Mouse (Mus musculus) C2C12 (cell line): Measurements from ENCODE around the gene Ramp1.

ENCODE experiments used
- CEBPB ChIP-seq: IDR thresholded peaks from one replicate; pipeline ENCODE4 v1.6.1; 2011; ENCODE audit warnings: low read depth, mild to moderate bottlenecking, control low read depth, moderate library complexity
- CTCF ChIP-seq: IDR thresholded peaks from one replicate; pipeline ENCODE4 v1.5.1; 2011; ENCODE audit not compliant: control insufficient read depth, insufficient read depth, insufficient read length
- FOSL1 ChIP-seq: IDR thresholded peaks from one replicate; pipeline ENCODE4 v1.8.0; 2011; ENCODE audit warnings: mild to moderate bottlenecking, low read length; ENCODE audit not compliant: poor library complexity, insufficient read depth, severe bottlenecking
- MAX ChIP-seq: IDR thresholded peaks from one replicate; pipeline ENCODE4 v1.6.1; 2011; ENCODE audit warnings: mild to moderate bottlenecking, control low read depth
- MYOG ChIP-seq: IDR thresholded peaks from one replicate; pipeline ENCODE4 v1.6.1; 2011; ENCODE audit not compliant: control insufficient read depth, insufficient read length; ENCODE audit errors: extremely low read depth

GRCm38 (mm10) chr1:91179533-91180173 is at the start of gene Ramp1:
- TF ChIP-seq CTCF (no peak), MAX (no peak), CEBPB (no peak), MYOG (no peak), FOSL1 (no peak)
